Mouse (Mus musculus) neural tube, embryonic 14.5 days (tissue): ENCODE measurements around the gene Ticam1. TPM values are rescaled to one million over a fixed set of nuclear protein-coding genes. Genes with fewer than 3 reads are reported as not detected.

Source experiments
- ATAC-seq: fragments of 200-750 bp; cut with Nextera tagmentation; 2 replicates; pipeline ENCODE4 v1.8.0; 2017; ENCODE audit warnings: low read depth, mild to moderate bottlenecking, moderate TSS enrichment, moderate library complexity
- H3K27ac ChIP-seq: fragments of 300-500 bp; sonication (generic); 2 replicates; pipeline ENCODE4 v1.5.1; 2014; ENCODE audit warnings: low read depth, mild to moderate bottlenecking, control low read depth, low read length, moderate library complexity, mixed read lengths
- H3K27me3 ChIP-seq: fragments of 300-500 bp; sonication (generic); 2 replicates; pipeline ENCODE4 v1.6.1; 2014; ENCODE audit warnings: low read length; ENCODE audit not compliant: control insufficient read depth, insufficient read depth
- H3K36me3 ChIP-seq: fragments of 300-500 bp; sonication (generic); 2 replicates; pipeline ENCODE4 v1.6.1; 2014; ENCODE audit warnings: low read length, mixed read lengths; ENCODE audit not compliant: control insufficient read depth, insufficient read depth
- H3K4me1 ChIP-seq: fragments of 300-500 bp; sonication (generic); 2 replicates; pipeline ENCODE4 v1.6.1; 2014; ENCODE audit warnings: low read length; ENCODE audit not compliant: control insufficient read depth, insufficient read depth
- H3K4me2 ChIP-seq: fragments of 300-500 bp; sonication (generic); 2 replicates; pipeline ENCODE4 v1.6.1; 2014; ENCODE audit warnings: mild to moderate bottlenecking, low read depth, low read length, control low read depth
- H3K4me3 ChIP-seq: fragments of 300-500 bp; sonication (generic); 2 replicates; pipeline ENCODE4 v1.5.1; 2014; ENCODE audit warnings: low read depth, low read length, control low read depth, mixed read lengths
- H3K9ac ChIP-seq: fragments of 300-500 bp; sonication (generic); replicated peaks from 2 replicates; pipeline ENCODE4 v1.6.1; 2014; ENCODE audit warnings: low read depth, mild to moderate bottlenecking, control low read depth, low read length, mixed read lengths
- H3K9me3 ChIP-seq: fragments of 300-500 bp; sonication (generic); 2 replicates; pipeline ENCODE4 v1.6.1; 2016; ENCODE audit warnings: low read length; ENCODE audit not compliant: control insufficient read depth
- WGBS: fragments of 180-500 bp; shearing (Covaris S2); extraction: QIAGEN DNeasy Blood & Tissue Kit; methylation state at CpG from one replicate; pipeline ENCODE4 v1.1.7; 2014; 5-methylcytosine and 5-hydroxymethylcytosine counted together
- polyA plus RNA-seq: library from polyadenylated mRNA; unstranded; fragments of >200 nt; fragmentation: Nextera tagmentation; extraction: Ambion mirVana; gene quantifications from 2 replicates; pipeline ENCODE4 v1.2.1, GENCODE M21; 2014

Gene Ticam1
- polyA plus RNA-seq, 1 experiment from 2014 or later: 0.92 TPM

DNA sequence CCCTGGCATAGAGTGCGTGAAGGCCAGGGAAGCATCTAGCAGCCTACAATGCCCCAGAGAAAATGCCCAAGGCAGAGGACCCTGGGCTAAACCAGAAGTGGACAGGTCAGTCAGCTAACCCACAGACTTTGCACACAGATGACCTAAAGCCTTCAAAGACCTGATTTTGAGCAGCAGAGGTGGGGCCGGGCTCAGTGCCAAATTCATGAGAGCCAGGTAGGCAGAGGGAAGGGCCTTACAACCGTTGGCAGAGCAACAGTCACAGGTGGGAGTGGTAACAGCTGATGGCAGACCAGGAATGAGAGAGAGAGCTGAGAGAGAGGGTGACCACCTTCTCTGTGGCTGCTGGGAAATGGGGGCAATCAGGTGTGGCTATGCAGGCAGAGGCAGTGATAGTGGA lies 3.9 kb downstream of the Ticam1 start:
- H3K27me3 ChIP-seq: no peaks in the 10 kb centered on the region
- H3K27ac ChIP-seq: no peak overlapping the region
- H3K4me3 ChIP-seq: no peak overlapping the region
- WGBS: 83% methylated on average over 3 of the region's 3 CpGs
- H3K36me3 ChIP-seq: no peaks in the 10 kb centered on the region
- H3K9me3 ChIP-seq: no peaks in the 10 kb centered on the region
- no peak for ATAC-seq
- H3K9ac ChIP-seq: no peak overlapping the region
- H3K4me1 ChIP-seq: 0 out of 2 replicates have a peak, but pooled peaks cover 3% of the 10 kb centered on the region
- H3K4me2 ChIP-seq: no peak overlapping the region

DNA sequence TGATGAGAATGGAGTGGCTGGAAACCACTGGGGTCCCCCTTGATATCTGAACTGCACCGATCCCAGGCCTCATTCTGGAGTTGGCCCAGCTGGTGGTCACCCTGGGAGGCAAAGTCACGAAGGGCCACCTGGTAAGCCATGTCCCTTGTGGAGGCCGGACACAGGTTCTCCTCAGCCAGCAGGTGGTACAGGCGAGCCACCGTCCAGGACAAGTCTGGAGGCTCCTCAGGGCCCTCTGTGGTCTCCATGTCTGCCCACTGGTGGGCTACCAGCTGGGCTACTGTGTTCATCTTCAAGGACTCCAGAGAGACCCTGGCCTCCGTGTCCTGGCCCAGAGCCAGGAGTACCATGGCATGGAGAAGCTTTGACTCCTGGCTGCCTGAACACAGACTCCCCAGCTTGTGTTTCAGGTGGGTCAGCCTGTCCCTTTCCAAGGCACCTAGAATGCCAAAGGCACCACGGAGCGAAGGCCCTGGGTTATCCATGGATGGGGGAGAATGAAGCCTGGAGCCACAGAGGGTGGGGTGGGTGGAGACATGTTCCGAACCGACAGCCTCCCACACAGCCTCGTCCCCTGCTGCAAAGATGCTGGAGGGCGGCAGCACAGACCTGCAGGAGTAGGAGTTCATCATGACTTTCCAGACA lies 4.9 kb downstream of the Ticam1 start:
- 0 out of 2 replicates have a peak, but pooled peaks cover 3% of the 10 kb centered on the region for H3K4me1 ChIP-seq
- 87% methylated on average over 12 of the region's 12 CpGs for WGBS
- H3K27me3 ChIP-seq: no peaks in the 10 kb centered on the region
- H3K9me3 ChIP-seq: no peaks in the 10 kb centered on the region
- H3K36me3 ChIP-seq: no peaks in the 10 kb centered on the region
- no peak overlapping the region for H3K27ac ChIP-seq
- H3K4me3 ChIP-seq: no peak overlapping the region
- no peak overlapping the region for H3K4me2 ChIP-seq
- no peak overlapping the region for H3K9ac ChIP-seq
- ATAC-seq: no peak

DNA sequence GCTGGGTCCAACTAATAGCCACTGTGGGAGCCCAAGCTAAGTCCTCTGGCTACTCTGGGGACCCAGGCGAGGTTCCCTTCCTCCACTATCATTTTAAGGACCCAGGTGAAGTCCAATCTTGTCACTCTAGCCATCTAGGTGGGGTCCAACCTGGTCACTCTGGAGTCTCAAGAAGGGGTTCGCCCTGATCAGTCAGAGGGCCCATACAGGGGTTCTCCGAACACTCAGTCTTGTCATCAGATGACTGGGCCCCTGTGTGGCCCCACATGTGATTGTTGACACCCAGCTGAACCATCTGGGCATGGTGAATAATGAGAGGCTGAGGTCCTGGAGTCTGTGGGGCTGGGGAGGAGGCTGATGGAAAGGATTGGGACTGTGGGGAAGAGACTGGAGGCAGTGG lies 6.8 kb downstream of the Ticam1 start:
- peak; percentile 3; the same call in 1 of the 2 replicates for ATAC-seq
- Histone ChIP-seq H3K27ac (peak overlapping the region; percentile 72), H3K27me3 (no peaks in the 10 kb centered on the region), H3K36me3 (no peaks in the 10 kb centered on the region), H3K4me2 (peak overlapping the region; percentile 69), H3K9ac (peak overlapping the region; percentile 47), H3K9me3 (no peaks in the 10 kb centered on the region), H3K4me1 (0 out of 2 replicates have a peak, but pooled peaks cover 3% of the 10 kb centered on the region), H3K4me3 (peak overlapping the region; percentile 32)
- 79% methylated on average over 3 of the region's 3 CpGs for WGBS

DNA sequence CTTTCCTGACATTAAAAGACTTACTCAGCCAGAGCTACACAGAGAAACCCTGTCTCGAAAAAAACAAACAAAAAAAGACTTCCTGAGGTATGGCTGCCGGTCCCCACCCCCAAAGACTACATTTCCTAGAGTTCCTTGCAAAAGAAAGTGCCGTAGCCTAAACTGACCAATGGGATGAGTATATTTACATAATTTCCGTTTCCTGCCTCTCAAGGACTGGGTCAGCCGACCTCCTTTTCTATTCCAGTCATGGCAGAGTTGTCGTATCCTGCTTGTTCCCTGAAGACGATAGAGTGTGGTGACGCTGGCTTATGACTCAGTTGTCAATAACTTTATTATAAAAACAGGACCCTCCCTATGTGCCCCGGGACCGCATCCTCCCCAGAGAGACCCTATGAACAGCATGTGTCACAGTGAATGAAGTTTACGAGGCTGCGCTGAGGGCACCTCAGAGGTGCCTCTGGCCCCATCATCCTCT lies 7.4 kb downstream of the Ticam1 start:
- 18% methylated on average over 12 of the region's 12 CpGs for WGBS

DNA sequence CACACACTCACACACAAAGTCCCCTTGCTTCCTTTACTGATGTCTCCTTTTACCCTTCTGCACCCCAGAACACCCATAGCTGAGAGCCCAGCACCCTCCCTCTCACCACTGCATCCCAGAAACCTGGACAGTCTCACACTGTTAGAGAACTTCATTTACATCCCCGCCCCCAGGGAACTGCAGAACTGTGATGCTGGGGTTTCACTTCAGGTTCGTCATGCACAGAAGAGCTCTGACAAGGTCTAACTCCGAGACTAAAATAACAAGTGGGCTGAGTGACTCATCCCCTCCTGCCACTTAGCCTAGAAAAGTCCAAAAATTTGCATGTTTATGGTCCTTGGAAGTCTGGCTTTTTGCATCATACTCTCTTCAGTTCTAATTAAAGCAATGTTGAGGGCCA lies 10.3 kb downstream of the Ticam1 start:
- ATAC-seq: no peak
- WGBS: 68% methylated on average over 3 of the region's 3 CpGs
- H3K9ac ChIP-seq: no peak overlapping the region
- no peaks in the 10 kb centered on the region for H3K27me3 ChIP-seq
- no peak overlapping the region for H3K4me3 ChIP-seq
- H3K9me3 ChIP-seq: no peaks in the 10 kb centered on the region
- H3K4me2 ChIP-seq: no peak overlapping the region
- peaks cover 16% of the 10 kb centered on the region for H3K36me3 ChIP-seq
- H3K4me1 ChIP-seq: peaks cover 9% of the 10 kb centered on the region; the same call in 1 of the 2 replicates
- no peak overlapping the region for H3K27ac ChIP-seq

More for the DNA sequence above, 7.4 kb downstream of the Ticam1 start:
- Histone ChIP-seq H3K4me2 (peak overlapping the region; percentile 69), H3K9me3 (no peaks in the 10 kb centered on the region), H3K4me1 (0 out of 2 replicates have a peak, but pooled peaks cover 3% of the 10 kb centered on the region), H3K27ac (peak overlapping the region; percentile 72), H3K27me3 (no peaks in the 10 kb centered on the region), H3K36me3 (no peaks in the 10 kb centered on the region), H3K4me3 (peak overlapping the region; percentile 32), H3K9ac (peak overlapping the region; percentile 47)
- ATAC-seq: peak; percentile 85

DNA sequence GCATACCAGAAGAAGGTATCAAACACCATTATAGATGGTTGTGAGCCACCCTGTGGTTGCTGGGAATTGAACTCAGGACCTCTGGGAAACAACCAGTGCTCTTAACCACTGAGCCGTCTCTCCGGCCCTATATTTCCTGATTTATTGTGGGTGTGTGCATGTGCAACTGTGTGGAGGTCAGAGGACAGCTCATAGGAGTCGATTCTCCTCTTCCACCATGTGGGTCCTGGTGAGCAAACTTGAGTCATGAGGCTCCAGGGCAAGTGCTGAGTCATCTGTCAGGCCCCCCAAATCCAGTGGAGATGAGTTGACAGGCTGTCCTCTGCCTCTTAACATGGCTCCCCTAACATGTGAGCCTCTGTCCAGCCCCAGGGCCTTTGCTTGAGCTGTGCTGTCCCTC lies 10.7 kb downstream of the Ticam1 start:
- peaks cover 13% of the 10 kb centered on the region for H3K4me1 ChIP-seq
- no peak overlapping the region for H3K27ac ChIP-seq
- H3K9me3 ChIP-seq: no peaks in the 10 kb centered on the region
- H3K4me2 ChIP-seq: no peak overlapping the region
- peaks cover 17% of the 10 kb centered on the region for H3K36me3 ChIP-seq
- no peak overlapping the region for H3K4me3 ChIP-seq
- H3K9ac ChIP-seq: no peak overlapping the region
- 78% methylated on average over 3 of the region's 3 CpGs for WGBS
- ATAC-seq: no peak
- no peaks in the 10 kb centered on the region for H3K27me3 ChIP-seq

DNA sequence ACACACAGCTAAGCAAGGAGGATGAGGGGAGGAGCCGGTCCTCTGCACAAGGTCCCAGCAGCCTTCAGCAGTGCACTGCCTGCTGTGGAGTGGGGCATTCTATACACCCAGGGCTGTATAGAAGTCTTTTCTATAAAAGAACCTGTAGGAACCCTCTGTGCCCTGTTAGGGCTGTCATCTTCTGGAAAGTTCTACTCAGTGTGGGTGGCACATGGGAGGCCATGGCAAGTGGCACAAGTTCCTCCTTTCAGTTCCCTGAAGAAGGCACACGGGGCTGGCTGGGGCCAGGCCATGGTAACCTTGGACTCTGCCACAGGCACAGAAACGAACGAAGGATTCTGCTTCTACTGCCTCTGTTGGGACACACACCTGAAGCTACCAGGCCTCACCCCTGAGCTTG lies 11.6 kb downstream of the Ticam1 start:
- H3K4me2 ChIP-seq: no peak overlapping the region
- no peaks in the 10 kb centered on the region for H3K27me3 ChIP-seq
- no peak overlapping the region for H3K27ac ChIP-seq
- no peak for ATAC-seq
- no peak overlapping the region for H3K4me3 ChIP-seq
- peaks cover 22% of the 10 kb centered on the region for H3K4me1 ChIP-seq
- H3K9me3 ChIP-seq: no peaks in the 10 kb centered on the region
- no peak overlapping the region for H3K9ac ChIP-seq
- 96% methylated on average over 4 of the region's 4 CpGs for WGBS
- peaks cover 18% of the 10 kb centered on the region for H3K36me3 ChIP-seq

DNA sequence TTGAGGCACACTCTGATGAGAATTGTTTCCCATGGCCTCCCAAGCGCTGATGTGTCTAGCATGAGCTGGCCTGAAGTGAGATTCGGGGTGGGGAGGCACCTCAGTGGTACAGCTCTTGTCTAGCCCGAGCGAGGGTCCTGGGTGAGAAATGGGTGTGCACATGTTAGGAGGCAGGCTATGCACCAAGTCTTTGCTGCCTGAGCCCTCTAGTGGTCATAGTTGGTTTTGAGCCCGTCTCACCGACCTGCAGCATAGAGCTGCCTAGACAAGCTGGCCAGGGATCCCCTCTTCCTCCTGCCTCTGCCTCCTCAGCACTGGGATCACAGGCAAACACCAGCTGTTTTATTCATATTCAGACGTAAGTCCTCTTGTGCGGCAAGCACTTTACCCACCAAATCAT lies 12.6 kb downstream of the Ticam1 start:
- no peaks in the 10 kb centered on the region for H3K27me3 ChIP-seq
- H3K4me2 ChIP-seq: no peak overlapping the region
- H3K27ac ChIP-seq: no peak overlapping the region
- peak; percentile 76 for ATAC-seq
- 22% methylated on average over 8 of the region's 8 CpGs for WGBS
- H3K9me3 ChIP-seq: no peaks in the 10 kb centered on the region
- H3K4me3 ChIP-seq: no peak overlapping the region
- H3K4me1 ChIP-seq: peaks cover 29% of the 10 kb centered on the region
- H3K36me3 ChIP-seq: peaks cover 26% of the 10 kb centered on the region
- H3K9ac ChIP-seq: no peak overlapping the region

DNA sequence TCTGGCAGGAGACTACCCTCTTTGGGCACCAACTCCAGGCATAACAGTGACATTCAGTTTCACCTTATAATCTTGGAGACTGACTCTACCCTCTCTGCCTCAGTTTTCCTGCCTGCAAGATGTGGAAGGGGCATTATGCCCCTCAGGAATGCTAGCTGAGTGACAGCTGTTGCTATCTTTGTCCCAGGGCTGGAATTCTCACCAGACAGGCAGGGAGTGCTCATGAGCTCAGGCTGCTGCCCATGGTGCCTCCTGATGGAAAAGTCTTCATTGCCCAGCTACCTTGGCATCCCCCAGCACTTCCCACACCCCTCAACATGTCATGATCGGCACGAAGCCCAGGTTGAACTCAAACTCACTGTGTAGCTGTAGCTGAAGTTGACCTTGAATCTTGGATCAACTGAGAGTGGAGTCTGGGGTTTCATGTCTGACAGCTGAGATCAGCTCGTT lies 13.9 kb downstream of the Ticam1 start:
- peaks cover 28% of the 10 kb centered on the region for H3K36me3 ChIP-seq
- WGBS: 94% methylated on average over 3 of the region's 3 CpGs
- no peaks in the 10 kb centered on the region for H3K27me3 ChIP-seq
- H3K4me2 ChIP-seq: no peak overlapping the region
- no peaks in the 10 kb centered on the region for H3K9me3 ChIP-seq
- no peak for ATAC-seq
- H3K4me3 ChIP-seq: no peak overlapping the region
- H3K9ac ChIP-seq: no peak overlapping the region
- peaks cover 34% of the 10 kb centered on the region for H3K4me1 ChIP-seq
- no peak overlapping the region for H3K27ac ChIP-seq
